Mouse (Mus musculus) small intestine, adult 2 months (tissue): Measurements from ENCODE around the gene Spocd1. TPM values are rescaled to one million over a fixed set of nuclear protein-coding genes. Genes with fewer than 3 reads are reported as not detected.

Experiments
- H3K27ac ChIP-seq: fragments of 200-500 bp; 2 replicates; pipeline ENCODE4 v1.5.1; 2012; ENCODE audit warnings: low read depth, low read length, control low read depth, inconsistent platforms; ENCODE audit not compliant: insufficient read depth
- H3K27me3 ChIP-seq: fragments of 200-500 bp; 2 replicates; pipeline ENCODE4 v1.6.1; 2012; ENCODE audit warnings: mild to moderate bottlenecking, moderate library complexity, low read length, inconsistent platforms; ENCODE audit not compliant: control insufficient read depth, insufficient read depth
- H3K36me3 ChIP-seq: fragments of 200-500 bp; 2 replicates; pipeline ENCODE4 v1.6.1; 2012; ENCODE audit warnings: mild to moderate bottlenecking, low read length, control low read depth, inconsistent platforms; ENCODE audit not compliant: control insufficient read depth, insufficient read depth
- H3K4me1 ChIP-seq: fragments of 200-500 bp; 2 replicates; pipeline ENCODE4 v1.6.1; 2012; ENCODE audit warnings: low read length, inconsistent platforms, mixed read lengths; ENCODE audit not compliant: control insufficient read depth, insufficient read depth, insufficient read length
- H3K4me3 ChIP-seq: fragments of 200-500 bp; 2 replicates; pipeline ENCODE4 v1.5.1; 2012; ENCODE audit warnings: low read depth, mild to moderate bottlenecking, control low read depth, inconsistent platforms, low read length, moderate library complexity
- CTCF ChIP-seq: fragments of 200-500 bp; IDR thresholded peaks from 2 replicates; pipeline ENCODE4 v1.5.1; 2012; ENCODE audit warnings: low read depth, mild to moderate bottlenecking, control low read depth, inconsistent platforms, low read length, moderate library complexity, mixed read lengths; ENCODE audit not compliant: insufficient replicate concordance, insufficient read length; ENCODE audit errors: extremely low read depth
- POLR2A ChIP-seq: fragments of 200-500 bp; IDR thresholded peaks from 2 replicates; pipeline ENCODE4 v1.6.1; 2012; ENCODE audit warnings: low read depth, mild to moderate bottlenecking, control low read depth, inconsistent platforms, low read length, moderate library complexity
- WGBS: fragments of 180-500 bp; shearing (Covaris S2); methylation state at CpG from one replicate; pipeline ENCODE4 v1.1.7; 2018; 5-methylcytosine and 5-hydroxymethylcytosine counted together
- polyA plus RNA-seq: library from polyadenylated mRNA; depleted of rRNA; stranded (reverse); fragments of >200 nt; gene quantifications from 2 replicates; pipeline ENCODE4 v1.2.3, GENCODE M21; 2012; rRNA removed

Gene Spocd1
- polyA plus RNA-seq = not detected in 2 replicates

GRCm38 (mm10) chr4:129928949-129929348 is at the start of gene Spocd1:
TSS of gene Spocd1 (plus strand) at chr4:129929249.
- no peak for TF ChIP-seq POLR2A
- TF ChIP-seq CTCF = no peak
- WGBS = 54% methylated on average over 4 of the region's 4 CpGs
- Histone ChIP-seq H3K27me3 (no peaks in the 10 kb centered on the region), H3K27ac (no peak within 1 kb of the TSS), H3K4me3 (0 out of 2 replicates have a peak within 1 kb of the TSS, but pooled peaks have one; percentile 11), H3K36me3 (no peaks in the 10 kb centered on the region), H3K4me1 (no peaks in the 10 kb centered on the region; the same call in none of the 2 replicates)

DNA sequence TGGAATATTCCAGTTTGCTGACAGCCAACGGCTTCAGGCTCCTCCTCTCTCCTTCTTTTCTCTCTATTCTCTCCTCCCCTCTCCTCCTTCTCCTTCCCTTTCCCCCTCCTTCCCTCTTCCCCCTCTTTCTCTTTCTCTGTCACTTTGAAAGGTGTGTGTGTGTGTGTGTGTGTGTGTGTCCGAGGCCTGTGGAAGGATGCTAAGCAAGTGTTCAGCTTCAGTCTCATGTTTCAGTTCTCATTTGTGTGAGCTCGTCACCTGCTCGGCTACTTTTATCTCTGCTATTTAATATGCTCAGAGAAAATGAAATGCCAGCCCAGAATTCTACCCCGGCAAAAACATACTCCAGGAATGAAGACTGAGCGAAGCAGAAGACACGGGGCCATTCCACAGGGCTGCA is 48.4 kb upstream of the Spocd1 start:
- Histone ChIP-seq H3K27ac (peak overlapping the region; percentile 82), H3K36me3 (no peaks in the 10 kb centered on the region), H3K27me3 (no peaks in the 10 kb centered on the region), H3K4me1 (peaks cover 39% of the 10 kb centered on the region), H3K4me3 (no peak overlapping the region)
- 68% methylated on average over 7 of the region's 7 CpGs for WGBS
- TF ChIP-seq POLR2A = no peak
- TF ChIP-seq CTCF = no peak

DNA sequence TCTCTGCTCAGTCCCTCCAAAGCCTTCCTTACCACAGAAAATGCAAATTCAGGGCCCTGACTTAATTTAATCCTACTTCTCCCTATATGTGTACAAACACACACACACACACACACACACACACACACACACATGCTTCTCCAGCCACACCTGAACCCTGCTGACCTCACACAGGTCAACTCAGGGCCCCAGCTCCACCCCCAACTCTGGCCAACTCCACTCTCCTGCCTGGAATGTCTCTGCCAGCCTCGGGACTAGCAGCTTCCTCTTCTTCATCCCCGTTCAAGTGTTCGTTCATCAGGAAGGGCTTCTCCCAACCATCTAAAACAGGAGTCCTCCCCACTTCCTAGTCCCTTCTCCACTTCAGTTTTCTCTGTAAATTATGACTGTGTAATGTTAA is 47.4 kb upstream of the Spocd1 start:
- no peak for TF ChIP-seq CTCF
- no peak for TF ChIP-seq POLR2A
- WGBS = 29% methylated on average over 3 of the region's 3 CpGs
- Histone ChIP-seq H3K27me3 (no peaks in the 10 kb centered on the region), H3K4me3 (no peak overlapping the region), H3K27ac (peak overlapping the region; percentile 82), H3K4me1 (peaks cover 34% of the 10 kb centered on the region), H3K36me3 (no peaks in the 10 kb centered on the region)

- H3K36me3 ChIP-seq = no peaks in the 10 kb centered on the region
- TF ChIP-seq CTCF (no peak), POLR2A (no peak)
- H3K27ac ChIP-seq = peak overlapping the region; percentile 88
- 28% methylated on average over 11 of the region's 11 CpGs for WGBS
- peak overlapping the region; percentile 15; the same call in 1 of the 2 replicates for H3K4me3 ChIP-seq
- no peaks in the 10 kb centered on the region for H3K27me3 ChIP-seq
- H3K4me1 ChIP-seq = peaks cover 30% of the 10 kb centered on the region
Observed at GRCm38 (mm10) chr4:129882555-129883293, 46.3 kb upstream of the Spocd1 start.

- peak overlapping the region; percentile 88; the same call in 1 of the 2 replicates for H3K27ac ChIP-seq
- no peaks in the 10 kb centered on the region for H3K27me3 ChIP-seq
- peaks cover 26% of the 10 kb centered on the region for H3K4me1 ChIP-seq
- TF ChIP-seq CTCF (no peak), POLR2A (no peak)
- H3K4me3 ChIP-seq = no peak overlapping the region
- H3K36me3 ChIP-seq = no peaks in the 10 kb centered on the region
- 84% methylated on average over 12 of the region's 12 CpGs for WGBS
Observed at GRCm38 (mm10) chr4:129884041-129884930, 44.8 kb upstream of the Spocd1 start.

GRCm38 (mm10) chr4:129889661-129890060 is 39.4 kb upstream of the Spocd1 start:
- TF ChIP-seq CTCF (no peak), POLR2A (no peak)
- Histone ChIP-seq H3K4me1 (no peaks in the 10 kb centered on the region), H3K27ac (no peak overlapping the region), H3K4me3 (no peak overlapping the region), H3K36me3 (no peaks in the 10 kb centered on the region), H3K27me3 (no peaks in the 10 kb centered on the region)
- WGBS = 83% methylated on average over 10 of the region's 10 CpGs

DNA sequence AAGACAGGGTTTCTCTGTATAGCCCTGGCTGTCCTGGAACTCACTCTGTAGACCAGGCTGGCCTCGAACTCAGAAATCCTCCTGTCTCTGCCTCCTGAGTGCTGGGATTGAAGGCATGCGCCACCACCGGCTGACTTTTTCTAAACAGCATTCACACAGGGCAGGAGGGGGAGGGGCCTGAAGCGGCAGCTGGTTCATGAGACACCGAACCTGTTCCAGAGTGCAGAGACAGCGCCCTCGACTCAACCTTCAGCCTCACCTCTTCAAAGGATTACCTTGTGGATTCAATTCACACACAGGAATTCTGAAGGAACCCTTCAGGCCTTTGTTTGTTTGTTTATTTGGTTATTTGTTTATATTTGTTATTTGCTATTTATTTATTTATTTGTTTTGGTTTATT is 39.0 kb upstream of the Spocd1 start:
- TF ChIP-seq POLR2A = no peak
- TF ChIP-seq CTCF = no peak
- no peaks in the 10 kb centered on the region for H3K27me3 ChIP-seq
- no peaks in the 10 kb centered on the region for H3K36me3 ChIP-seq
- no peak overlapping the region for H3K27ac ChIP-seq
- no peak overlapping the region for H3K4me3 ChIP-seq
- 67% methylated on average over 7 of the region's 7 CpGs for WGBS
- H3K4me1 ChIP-seq = no peaks in the 10 kb centered on the region
